Mouse (Mus musculus) hindbrain, embryonic 15.5 days (tissue): Measurements from ENCODE around the gene Gm6525. TPM values are rescaled to one million over a fixed set of nuclear protein-coding genes. Genes with fewer than 3 reads are reported as not detected.

ENCODE experiments used
- ATAC-seq: fragments of 200-750 bp; cut with Nextera tagmentation; 2 replicates; pipeline ENCODE4 v1.8.0; 2017; ENCODE audit warnings: low read depth, moderate number of reproducible peaks, moderate TSS enrichment; ENCODE audit not compliant: low FRiP score
- H3K27ac ChIP-seq: fragments of 300-500 bp; sonication (generic); replicated peaks from 2 replicates; pipeline ENCODE4 v1.5.1; 2015; ENCODE audit warnings: mild to moderate bottlenecking, inconsistent platforms
- H3K27me3 ChIP-seq: fragments of 300-500 bp; sonication (generic); 2 replicates; pipeline ENCODE4 v1.6.1; 2015; ENCODE audit warnings: control low read depth, inconsistent platforms
- H3K36me3 ChIP-seq: fragments of 300-500 bp; sonication (generic); 2 replicates; pipeline ENCODE4 v1.6.1; 2015; ENCODE audit warnings: control low read depth, inconsistent platforms
- H3K4me1 ChIP-seq: fragments of 300-500 bp; sonication (generic); replicated peaks from 2 replicates; pipeline ENCODE4 v1.6.1; 2015; ENCODE audit warnings: control low read depth, inconsistent platforms
- H3K4me2 ChIP-seq: fragments of 300-500 bp; sonication (generic); 2 replicates; pipeline ENCODE4 v1.6.1; 2015; ENCODE audit warnings: moderate library complexity, mild to moderate bottlenecking, inconsistent platforms
- H3K4me3 ChIP-seq: fragments of 300-500 bp; sonication (generic); 2 replicates; pipeline ENCODE4 v1.5.1; 2015; ENCODE audit warnings: mild to moderate bottlenecking, inconsistent platforms
- H3K9ac ChIP-seq: fragments of 300-500 bp; sonication (generic); 2 replicates; pipeline ENCODE4 v1.6.1; 2015; ENCODE audit warnings: inconsistent platforms
- H3K9me3 ChIP-seq: fragments of 300-500 bp; sonication (generic); 2 replicates; pipeline ENCODE4 v1.6.1; 2016; ENCODE audit warnings: control low read depth, inconsistent platforms
- WGBS: fragments of 180-500 bp; shearing (Covaris S2); methylation state at CpG from one replicate; pipeline ENCODE4 v1.1.7; 2015; 5-methylcytosine and 5-hydroxymethylcytosine counted together
- polyA plus RNA-seq: library from polyadenylated mRNA; unstranded; fragments of >200 nt; fragmentation: Nextera tagmentation; extraction: Ambion mirVana; gene quantifications from 2 replicates; pipeline ENCODE4 v1.2.1, GENCODE M21; 2015

Gm6525 gene
- polyA plus RNA-seq = 2.1 and 2.3 TPM in 2 replicates

GRCm38 (mm10) chr3:84173581-84174154 is at the start of gene Gm6525:
Gm6525 (plus strand) TSS chr3:84174104.
- H3K9ac ChIP-seq = no peak within 1 kb of the TSS
- H3K4me2 ChIP-seq = no peak within 1 kb of the TSS
- no peak within 1 kb of the TSS for H3K4me3 ChIP-seq
- H3K4me1 ChIP-seq = no peaks in the 10 kb centered on the region
- no peaks in the 10 kb centered on the region for H3K9me3 ChIP-seq
- no peak for ATAC-seq
- H3K27ac ChIP-seq = no peak within 1 kb of the TSS
- H3K27me3 ChIP-seq = no peaks in the 10 kb centered on the region
- WGBS = 87% methylated on average over 11 of the region's 11 CpGs
- peaks cover 48% of the 10 kb centered on the region for H3K36me3 ChIP-seq

- 54% methylated on average over 6 of the region's 6 CpGs for WGBS
- no peak overlapping the region for H3K4me2 ChIP-seq
- H3K9ac ChIP-seq = no peak overlapping the region
- ATAC-seq = no peak
- no peaks in the 10 kb centered on the region for H3K4me1 ChIP-seq
- no peak overlapping the region for H3K4me3 ChIP-seq
- no peaks in the 10 kb centered on the region for H3K27me3 ChIP-seq
- no peaks in the 10 kb centered on the region for H3K9me3 ChIP-seq
- H3K27ac ChIP-seq = no peak overlapping the region
- H3K36me3 ChIP-seq = no peaks in the 10 kb centered on the region
Observed at GRCm38 (mm10) chr3:84125704-84126289, 48.1 kb upstream of the Gm6525 start.

GRCm38 (mm10) chr3:84126721-84127120 is 47.2 kb upstream of the Gm6525 start:
- H3K9ac ChIP-seq = no peak overlapping the region
- H3K4me3 ChIP-seq = no peak overlapping the region
- no peak for ATAC-seq
- H3K9me3 ChIP-seq = no peaks in the 10 kb centered on the region
- no peak overlapping the region for H3K4me2 ChIP-seq
- H3K4me1 ChIP-seq = no peaks in the 10 kb centered on the region
- no peak overlapping the region for H3K27ac ChIP-seq
- no peaks in the 10 kb centered on the region for H3K36me3 ChIP-seq
- no peaks in the 10 kb centered on the region for H3K27me3 ChIP-seq
- 89% methylated on average over 3 of the region's 3 CpGs for WGBS

- no peaks in the 10 kb centered on the region for H3K9me3 ChIP-seq
- no peak overlapping the region for H3K4me3 ChIP-seq
- H3K9ac ChIP-seq = no peak overlapping the region
- H3K4me1 ChIP-seq = no peaks in the 10 kb centered on the region
- ATAC-seq = no peak
- H3K27ac ChIP-seq = no peak overlapping the region
- H3K4me2 ChIP-seq = no peak overlapping the region
- no peaks in the 10 kb centered on the region for H3K27me3 ChIP-seq
- no peaks in the 10 kb centered on the region for H3K36me3 ChIP-seq
- 86% methylated on average over 2 of the region's 2 CpGs for WGBS
Observed at GRCm38 (mm10) chr3:84127431-84127830, 46.5 kb upstream of the Gm6525 start.

GRCm38 (mm10) chr3:84128871-84129870 is 44.7 kb upstream of the Gm6525 start:
- Histone ChIP-seq H3K36me3 (no peaks in the 10 kb centered on the region), H3K27me3 (no peaks in the 10 kb centered on the region), H3K9ac (no peak overlapping the region), H3K27ac (no peak overlapping the region), H3K4me2 (no peak overlapping the region), H3K9me3 (no peaks in the 10 kb centered on the region), H3K4me1 (no peaks in the 10 kb centered on the region), H3K4me3 (no peak overlapping the region)
- no peak for ATAC-seq
- 61% methylated on average over 11 of the region's 11 CpGs for WGBS

GRCm38 (mm10) chr3:84130776-84131175 is 43.1 kb upstream of the Gm6525 start:
- Histone ChIP-seq H3K4me2 (no peak overlapping the region), H3K27me3 (no peaks in the 10 kb centered on the region), H3K9me3 (no peaks in the 10 kb centered on the region), H3K36me3 (no peaks in the 10 kb centered on the region), H3K9ac (no peak overlapping the region), H3K4me1 (no peaks in the 10 kb centered on the region), H3K4me3 (no peak overlapping the region), H3K27ac (no peak overlapping the region)
- WGBS = 79% methylated on average over 5 of the region's 5 CpGs
- ATAC-seq = no peak

- no peak overlapping the region for H3K4me3 ChIP-seq
- no peak for ATAC-seq
- no peaks in the 10 kb centered on the region for H3K36me3 ChIP-seq
- 95% methylated on average over 3 of the region's 3 CpGs for whole genome bisulfite sequencing
- H3K27me3 ChIP-seq = no peaks in the 10 kb centered on the region
- no peak overlapping the region for H3K27ac ChIP-seq
- H3K4me2 ChIP-seq = no peak overlapping the region
- H3K9me3 ChIP-seq = no peaks in the 10 kb centered on the region
- H3K4me1 ChIP-seq = no peaks in the 10 kb centered on the region
- no peak overlapping the region for H3K9ac ChIP-seq
Observed at GRCm38 (mm10) chr3:84131369-84131768, 42.5 kb upstream of the Gm6525 start.

GRCm38 (mm10) chr3:84135387-84135786 is 38.5 kb upstream of the Gm6525 start:
- H3K9me3 ChIP-seq = no peaks in the 10 kb centered on the region

GRCm38 (mm10) chr3:84135933-84136332 is 38.0 kb upstream of the Gm6525 start:
- Histone ChIP-seq H3K27ac (no peak overlapping the region), H3K27me3 (no peaks in the 10 kb centered on the region), H3K4me1 (no peaks in the 10 kb centered on the region), H3K9ac (no peak overlapping the region), H3K4me3 (no peak overlapping the region), H3K36me3 (no peaks in the 10 kb centered on the region), H3K4me2 (no peak overlapping the region), H3K9me3 (no peaks in the 10 kb centered on the region)
- ATAC-seq = no peak
- 69% methylated on average over 6 of the region's 6 CpGs for WGBS

More at GRCm38 (mm10) chr3:84135387-84135786, 38.5 kb upstream of the Gm6525 start:
- Histone ChIP-seq H3K4me1 (no peaks in the 10 kb centered on the region), H3K4me2 (no peak overlapping the region), H3K4me3 (no peak overlapping the region), H3K27ac (no peak overlapping the region), H3K36me3 (no peaks in the 10 kb centered on the region), H3K9ac (no peak overlapping the region), H3K27me3 (no peaks in the 10 kb centered on the region)
- WGBS = 25% methylated on average over 9 of the region's 9 CpGs
- ATAC-seq = no peak

GRCm38 (mm10) chr3:84136509-84136908 is 37.4 kb upstream of the Gm6525 start:
- H3K4me1 ChIP-seq = no peaks in the 10 kb centered on the region
- ATAC-seq = no peak
- H3K4me3 ChIP-seq = no peak overlapping the region
- no peaks in the 10 kb centered on the region for H3K36me3 ChIP-seq
- H3K27me3 ChIP-seq = no peaks in the 10 kb centered on the region
- no peak overlapping the region for H3K9ac ChIP-seq
- no peak overlapping the region for H3K27ac ChIP-seq
- no peaks in the 10 kb centered on the region for H3K9me3 ChIP-seq
- WGBS = 92% methylated on average over 7 of the region's 7 CpGs
- H3K4me2 ChIP-seq = no peak overlapping the region

GRCm38 (mm10) chr3:84140947-84141346 is 33.0 kb upstream of the Gm6525 start:
- Histone ChIP-seq H3K9me3 (no peaks in the 10 kb centered on the region), H3K27me3 (no peaks in the 10 kb centered on the region), H3K36me3 (no peaks in the 10 kb centered on the region), H3K4me3 (no peak overlapping the region), H3K27ac (no peak overlapping the region), H3K4me1 (no peaks in the 10 kb centered on the region), H3K9ac (no peak overlapping the region), H3K4me2 (no peak overlapping the region)
- 87% methylated on average over 7 of the region's 7 CpGs for WGBS
- ATAC-seq = no peak

GRCm38 (mm10) chr3:84149831-84150230 is 24.1 kb upstream of the Gm6525 start:
- Histone ChIP-seq H3K9me3 (no peaks in the 10 kb centered on the region), H3K27ac (no peak overlapping the region), H3K9ac (no peak overlapping the region), H3K36me3 (no peaks in the 10 kb centered on the region), H3K4me3 (no peak overlapping the region), H3K27me3 (no peaks in the 10 kb centered on the region), H3K4me2 (no peak overlapping the region), H3K4me1 (no peaks in the 10 kb centered on the region)
- no peak for ATAC-seq
- 94% methylated on average over 3 of the region's 3 CpGs for WGBS
